Mouse (Mus musculus) cerebellum, postnatal 14 days (tissue): ENCODE results near the gene Fam126b.
"Not testable (repeated sequence)": the region's sequence is repeated elsewhere in the genome, so short reads cannot be mapped to it uniquely, and the experiment has no call there.

Source experiments
- DNase-seq, 2 experiments: peaks; one replicate each; pipeline ENCODE4 v3.0.0; 2021; ENCODE audit warnings: mixed read lengths in 2 of 2

Fam126b gene

DNA sequence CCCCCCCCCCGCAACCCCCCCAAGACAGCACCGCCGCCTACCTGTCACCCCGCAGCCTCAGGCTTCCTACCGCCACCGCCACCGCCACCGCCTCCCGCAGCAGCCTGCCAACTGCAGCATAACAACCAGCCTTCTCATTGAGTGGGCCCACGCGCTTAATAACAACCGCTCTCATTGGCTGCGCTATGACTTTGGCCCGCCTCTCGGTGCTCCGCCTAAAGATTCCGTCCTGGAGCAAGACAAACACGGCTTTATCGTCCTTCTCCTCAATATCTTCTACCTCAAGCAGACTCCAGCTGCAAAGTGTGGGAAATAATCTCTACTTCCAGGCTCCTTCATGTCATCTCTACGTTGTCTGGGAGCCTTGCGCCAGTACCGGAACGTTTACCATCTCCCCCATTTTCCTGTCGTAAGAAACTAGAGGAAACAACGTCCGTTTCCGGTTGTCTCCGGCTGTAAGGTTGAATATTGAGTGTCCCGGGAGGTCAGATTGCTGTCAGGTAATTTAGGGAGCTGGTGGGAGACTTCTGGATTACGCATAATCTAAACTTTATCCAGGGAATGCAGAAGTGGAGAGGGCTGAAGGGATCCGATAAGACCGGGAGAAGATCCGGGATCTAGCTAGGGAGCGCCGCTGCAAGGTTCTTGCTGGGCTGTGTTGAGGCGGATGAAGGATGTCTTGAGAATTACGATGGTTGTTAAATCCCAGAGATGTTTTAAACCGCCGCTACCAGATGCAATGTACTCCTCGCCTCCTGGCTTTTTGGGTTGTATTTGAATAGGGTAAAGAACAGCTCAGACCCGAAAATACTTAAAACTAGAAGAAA is at the start of gene Fam126b, which contains the start of gene Ndufb3:
Gene Fam126b, minus strand, starts transcription at position 153 of the 827 bp plus-strand sequence.
Gene Ndufb3, plus strand, starts transcription at position 214 of the 827 bp plus-strand sequence.
- peak; percentile 92 to 93 for DNase-seq

DNA sequence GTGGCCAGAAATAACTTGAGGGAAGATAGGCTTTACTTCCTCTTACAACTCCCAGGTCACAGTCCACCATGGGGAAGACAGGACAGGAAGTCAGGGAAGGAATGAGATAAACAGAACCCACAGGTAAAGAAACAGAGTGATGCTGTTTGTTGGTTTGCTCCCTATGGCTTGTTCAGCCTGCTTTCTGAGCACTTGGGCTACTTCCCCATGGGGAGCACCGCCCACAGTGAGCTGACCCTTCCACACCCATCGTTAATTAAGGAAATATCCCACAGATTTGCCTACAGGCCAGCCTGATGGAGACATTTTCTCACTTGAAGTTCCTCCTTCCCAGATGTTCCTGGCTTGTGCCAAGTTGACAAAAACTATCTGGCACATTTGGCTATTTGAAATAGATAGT is 42.7 kb upstream of the Fam126b start:
- DNase-seq: not testable (repeated sequence)

DNA sequence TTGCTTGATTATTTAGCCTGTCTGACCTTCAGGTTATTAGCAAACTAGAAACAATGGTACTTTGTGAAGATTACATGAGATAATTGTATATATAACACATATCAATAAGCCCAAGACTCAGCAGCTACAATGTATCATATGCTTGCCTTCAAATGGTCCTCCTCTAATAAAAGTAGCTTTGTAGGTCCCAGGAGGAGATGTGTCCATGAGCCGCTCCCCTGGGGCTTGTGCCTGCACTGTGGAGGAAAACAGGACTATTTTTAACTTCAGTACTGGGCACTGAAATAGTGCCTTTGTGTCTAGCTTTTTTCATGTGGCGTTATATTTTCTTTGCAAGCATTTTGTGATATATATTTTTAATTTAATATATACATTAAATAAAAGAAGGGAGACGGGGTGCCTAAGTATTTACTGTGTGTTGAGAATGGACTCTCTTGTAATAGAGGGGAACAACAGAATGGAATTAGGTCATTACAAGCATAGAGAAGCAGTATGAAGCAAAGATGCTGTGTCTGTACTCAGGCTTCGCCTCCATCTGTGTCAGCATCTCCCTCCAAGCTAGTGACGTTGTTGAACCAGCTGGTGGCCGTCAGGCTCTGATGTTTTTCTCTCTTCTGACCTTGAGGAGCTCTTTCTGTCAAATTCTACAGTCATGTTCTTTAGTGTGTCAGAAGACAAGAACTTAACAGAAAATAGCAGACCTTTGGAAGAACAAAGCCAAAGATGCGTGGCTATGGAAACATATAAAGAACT is 36.0 kb upstream of the Fam126b start:
- peak; percentile 43 to 53 for DNase-seq

DNA sequence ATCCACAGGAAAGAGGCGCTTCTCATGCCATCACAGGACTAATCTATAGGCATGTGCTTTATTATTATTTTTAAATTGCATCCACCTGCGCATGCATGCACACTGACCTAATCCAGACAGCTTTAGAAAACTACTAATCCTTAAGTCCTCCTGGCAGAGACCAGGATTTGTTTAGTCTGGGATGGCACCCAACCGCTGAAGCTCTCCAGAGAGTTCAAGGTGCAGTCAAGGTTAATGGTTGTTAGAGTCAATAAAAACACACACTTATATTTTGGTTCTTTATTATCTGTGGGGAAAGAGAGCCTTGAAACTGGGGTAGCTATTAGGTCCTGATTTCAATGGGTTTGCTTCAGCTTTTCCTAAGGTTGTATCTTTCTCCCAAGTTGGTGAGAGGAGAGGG is 35.1 kb upstream of the Fam126b start:
- DNase-seq: no peak

DNA sequence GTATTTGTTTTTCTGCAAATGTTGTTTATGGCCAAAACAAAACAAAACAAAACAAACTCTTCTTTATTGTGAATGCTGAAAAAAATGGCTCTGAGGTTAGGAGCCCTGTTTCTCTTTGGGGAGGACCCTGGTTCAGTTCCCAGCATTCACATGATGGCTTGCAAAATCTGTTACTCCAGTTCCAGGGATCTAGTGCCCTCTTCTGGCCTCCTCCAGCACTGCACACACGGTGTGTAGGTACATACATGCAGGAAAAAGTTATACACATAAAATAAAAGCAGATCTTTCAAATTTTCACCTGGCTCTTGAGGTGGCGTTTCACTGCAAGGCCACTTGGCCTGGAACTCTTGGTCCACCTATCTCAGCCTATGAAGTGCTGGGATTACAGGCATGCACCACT is 32.6 kb upstream of the Fam126b start:
- peak in 1 of 2 experiments; percentile 43 for DNase-seq

DNA sequence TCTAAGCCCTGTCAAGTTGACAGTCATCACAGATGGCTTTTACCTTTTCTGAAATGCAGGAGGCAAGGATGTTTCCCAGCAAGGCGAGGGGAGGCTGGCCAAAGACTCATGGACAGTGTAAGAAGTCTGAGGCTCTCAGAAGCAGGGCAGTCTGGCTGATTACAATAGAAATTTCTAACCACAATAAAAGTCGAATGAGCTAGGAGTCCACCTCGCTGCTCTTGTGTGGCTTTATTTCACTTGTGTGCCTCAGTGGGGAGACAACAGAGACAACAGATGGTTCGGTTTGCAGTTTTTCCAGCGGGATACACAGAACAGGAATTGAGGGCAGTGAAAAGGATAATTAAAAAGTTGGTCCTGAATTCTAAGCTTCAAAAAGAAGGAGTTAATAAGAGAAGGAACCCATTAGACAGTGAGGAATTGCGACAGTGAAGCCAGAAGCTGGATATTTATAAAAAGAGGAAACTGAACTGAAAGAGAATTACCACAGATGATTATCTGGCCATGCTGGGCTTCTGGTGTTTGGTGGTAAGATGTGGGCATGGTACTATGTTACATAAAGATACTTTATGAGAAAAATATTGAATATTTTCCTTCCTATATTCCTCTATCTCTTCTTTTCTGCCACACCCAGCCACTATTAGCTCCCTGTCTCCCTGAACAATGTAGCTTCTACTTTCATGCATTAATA is 32.0 kb upstream of the Fam126b start:
- DNase-seq: peak in 1 of 2 experiments; percentile 16

DNA sequence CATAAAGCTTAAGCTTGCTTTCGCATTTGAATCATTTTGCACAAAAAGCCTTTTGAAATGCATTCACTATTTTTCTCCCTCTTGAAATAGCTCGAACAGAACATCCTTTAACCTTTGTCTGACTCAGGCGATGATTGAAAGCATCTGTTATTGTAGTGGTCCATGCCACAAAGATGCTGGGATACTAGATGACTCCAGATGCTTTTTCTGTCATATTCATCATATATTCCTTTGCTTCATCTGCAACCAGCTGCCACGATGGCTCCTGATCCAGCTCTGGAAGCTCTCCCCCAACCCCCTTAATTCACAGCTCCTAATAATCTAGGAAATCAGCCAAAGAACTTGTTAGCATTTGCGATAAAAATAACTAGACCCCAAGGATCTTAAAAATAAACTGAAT is 31.0 kb upstream of the Fam126b start:
- DNase-seq: no peak

DNA sequence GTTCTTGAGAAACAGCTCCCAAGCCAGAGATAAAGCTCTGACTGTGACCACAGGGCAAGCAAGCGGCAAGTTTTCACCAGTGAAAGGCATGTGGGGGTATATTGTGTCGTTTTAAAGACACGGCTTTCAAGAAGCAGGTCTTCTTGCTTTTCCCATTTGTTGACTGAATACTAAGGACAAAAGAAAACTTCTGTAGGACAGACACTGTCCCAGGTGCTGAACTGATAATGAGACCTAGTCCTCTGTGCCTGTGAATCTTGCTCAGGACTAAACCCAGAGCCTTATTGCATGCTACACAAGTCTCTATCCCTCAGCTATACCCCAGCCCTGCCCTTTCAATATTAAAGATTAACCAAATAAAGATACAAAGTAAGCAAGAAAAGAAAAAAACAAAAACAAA is 30.1 kb upstream of the Fam126b start:
- DNase-seq: no peak

DNA sequence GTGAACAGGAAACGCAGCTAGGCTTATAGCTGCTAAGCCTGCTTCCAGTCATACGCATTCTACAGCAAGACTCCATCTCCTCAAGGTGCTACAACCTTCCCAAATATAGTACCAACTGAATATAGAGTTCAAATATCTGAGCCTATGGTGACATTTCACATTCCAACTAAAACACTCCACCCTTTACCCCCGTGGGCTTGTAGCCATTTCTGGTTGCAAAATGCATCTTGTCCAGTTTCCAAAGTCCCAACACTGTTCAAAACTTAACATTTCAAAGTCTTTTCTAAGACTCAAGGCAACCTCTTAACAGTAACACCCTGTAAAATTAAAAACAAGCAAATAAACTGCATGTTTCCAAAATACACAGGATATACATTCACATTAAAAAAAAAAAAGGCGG is 29.0 kb upstream of the Fam126b start:
- DNase-seq: no peak

DNA sequence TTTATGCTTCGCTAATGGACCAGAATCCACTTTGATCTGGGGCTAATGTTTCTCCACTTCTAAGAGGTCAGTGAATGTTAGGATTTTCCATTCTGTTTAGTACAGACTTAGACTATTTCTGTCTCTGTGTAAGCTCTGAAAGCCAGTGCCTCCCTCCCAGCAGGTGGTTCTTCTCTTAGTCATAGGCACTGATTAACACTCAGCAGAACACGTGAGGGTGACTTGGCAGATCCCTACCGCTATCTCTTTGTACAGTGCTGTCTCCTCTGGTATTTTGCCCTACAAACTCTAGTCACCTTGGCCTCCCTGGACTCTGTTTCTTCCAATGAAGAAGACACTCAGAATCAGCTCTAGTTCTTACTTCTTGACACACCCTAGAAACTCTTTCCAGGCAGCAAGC is 28.3 kb upstream of the Fam126b start:
- no peak for DNase-seq

DNA sequence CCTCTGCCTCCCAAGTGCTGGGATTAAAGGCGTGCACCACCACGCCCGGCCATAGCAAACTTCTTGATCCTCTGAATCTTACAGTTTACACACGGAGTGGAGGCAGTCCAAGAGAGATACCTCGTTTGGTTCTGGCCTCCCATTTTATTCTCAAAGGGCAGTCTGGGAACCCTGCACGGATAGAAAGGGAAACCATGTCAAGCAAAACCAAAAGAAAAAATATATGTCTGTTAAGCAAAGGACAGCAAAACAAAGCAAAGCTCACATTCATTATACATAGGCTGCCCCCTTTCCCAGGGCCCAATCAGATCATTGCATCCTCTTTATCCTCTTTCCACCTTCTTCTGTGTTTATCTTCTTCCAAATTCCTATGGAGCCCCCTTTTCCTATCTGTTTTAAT is 27.7 kb upstream of the Fam126b start:
- peak in 1 of 2 experiments; percentile 32 for DNase-seq

DNA sequence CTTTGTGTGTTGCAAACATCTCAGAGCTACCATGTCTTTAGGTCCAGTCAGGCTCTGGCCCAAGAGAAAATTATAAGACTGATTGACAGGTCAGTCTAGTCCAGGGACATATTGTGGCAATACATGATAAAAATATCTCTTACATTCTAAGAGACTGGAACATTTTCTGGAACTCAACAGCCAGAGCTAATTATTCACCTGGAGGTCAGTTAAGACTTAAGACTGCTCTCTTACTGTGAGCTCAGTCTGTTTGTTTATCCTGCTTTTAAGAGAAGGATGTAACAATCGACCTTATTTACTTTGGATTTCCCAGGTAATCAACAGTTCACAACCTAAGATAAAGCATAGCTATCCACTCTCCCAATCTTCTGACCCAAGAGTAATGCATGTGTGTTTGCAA is 24.5 kb upstream of the Fam126b start:
- no peak for DNase-seq

DNA sequence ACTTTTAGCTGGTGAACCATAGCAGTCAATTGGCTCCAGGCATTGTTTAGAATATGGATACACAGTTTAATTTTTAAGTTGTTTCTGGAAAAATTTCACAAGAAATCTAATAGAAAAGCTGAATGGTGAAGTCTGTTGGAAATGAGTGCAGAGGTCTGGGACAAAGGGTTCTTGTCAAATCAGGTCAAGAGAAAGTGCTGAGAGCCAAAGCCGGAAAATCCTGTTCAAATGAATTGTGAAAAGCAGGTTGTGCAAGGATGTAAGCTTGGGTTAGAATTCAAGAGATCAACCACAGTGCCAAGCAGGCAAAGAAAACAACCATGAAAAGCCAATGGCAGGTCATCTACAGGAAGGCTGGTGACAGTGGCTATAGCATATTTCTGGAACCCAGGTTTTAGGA is 24.0 kb upstream of the Fam126b start:
- DNase-seq: no peak

DNA sequence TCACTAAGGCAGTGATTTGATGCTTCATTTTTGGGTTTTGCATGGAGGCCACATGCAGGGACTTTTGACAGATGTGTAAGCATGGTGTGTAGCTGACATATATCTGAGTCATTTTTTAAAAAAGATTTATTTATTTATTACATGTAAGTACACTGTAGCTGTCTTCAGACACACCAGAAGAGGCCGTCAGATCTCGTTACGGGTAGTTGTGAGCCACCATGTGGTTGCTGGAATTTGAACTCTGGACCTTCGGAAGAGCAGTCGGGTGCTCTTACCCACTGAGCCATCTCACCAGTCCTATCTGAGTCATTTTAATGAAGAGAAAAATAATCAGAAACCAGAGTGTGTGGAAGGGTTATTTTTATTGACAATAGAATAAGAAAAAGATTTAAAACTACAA is 23.5 kb upstream of the Fam126b start:
- DNase-seq: not testable (repeated sequence)

DNA sequence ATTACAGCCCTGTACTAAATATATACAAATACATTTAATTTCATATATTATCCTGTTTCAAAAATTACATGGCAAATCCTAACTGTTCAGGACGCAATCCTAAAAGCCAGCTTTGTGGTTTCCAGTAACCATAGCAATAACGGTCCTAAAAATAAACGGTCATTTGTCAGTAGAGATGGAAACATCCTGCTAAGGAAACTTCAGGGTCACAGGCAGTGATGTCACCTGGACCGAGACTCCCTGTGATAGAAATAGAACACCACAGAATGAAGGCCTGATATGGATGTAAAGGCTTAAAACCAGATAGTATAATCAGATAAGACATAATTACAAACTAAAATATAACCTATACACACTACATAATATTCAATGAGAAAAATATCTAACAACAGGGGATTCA is 17.6 kb upstream of the Fam126b start:
- no peak for DNase-seq

DNA sequence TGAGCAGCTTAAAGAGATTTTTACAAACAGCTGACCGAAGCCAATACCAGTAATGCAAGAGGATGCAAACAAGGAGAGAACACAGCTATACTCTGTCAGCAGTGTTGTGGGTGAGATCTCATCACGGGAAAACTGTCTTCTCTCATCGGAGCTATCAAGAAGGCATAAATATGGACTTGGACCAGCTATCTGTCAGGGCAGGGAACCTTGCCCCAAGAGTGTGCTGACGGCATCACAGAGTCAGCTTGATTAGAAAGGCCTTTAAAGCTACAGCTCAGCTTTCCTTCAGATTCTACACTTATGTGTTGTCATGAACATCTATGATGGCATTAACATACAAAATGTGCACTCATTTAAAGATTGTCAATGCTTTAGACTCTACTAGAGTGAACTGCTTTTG is 16.6 kb upstream of the Fam126b start:
- DNase-seq: no peak

DNA sequence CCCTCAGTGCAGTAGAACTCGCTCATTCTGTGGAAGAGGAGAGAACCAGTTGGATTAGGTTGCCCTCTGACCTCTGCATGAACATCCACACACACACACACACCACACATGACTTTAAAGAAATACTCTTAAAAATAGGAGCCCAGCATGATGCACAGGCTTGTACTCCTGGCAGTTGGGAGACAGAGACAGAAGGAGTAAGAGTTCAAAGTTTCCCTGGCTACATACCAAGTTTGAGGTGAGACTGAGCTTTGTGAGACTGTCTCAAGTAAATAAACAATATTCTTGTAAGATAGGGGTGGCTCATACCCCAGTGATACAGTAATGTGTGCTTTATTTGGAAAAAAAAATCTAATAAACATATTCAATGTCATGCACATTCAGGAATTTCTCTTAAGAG is 1.4 kb upstream of the Fam126b start:
- DNase-seq: no peak

DNA sequence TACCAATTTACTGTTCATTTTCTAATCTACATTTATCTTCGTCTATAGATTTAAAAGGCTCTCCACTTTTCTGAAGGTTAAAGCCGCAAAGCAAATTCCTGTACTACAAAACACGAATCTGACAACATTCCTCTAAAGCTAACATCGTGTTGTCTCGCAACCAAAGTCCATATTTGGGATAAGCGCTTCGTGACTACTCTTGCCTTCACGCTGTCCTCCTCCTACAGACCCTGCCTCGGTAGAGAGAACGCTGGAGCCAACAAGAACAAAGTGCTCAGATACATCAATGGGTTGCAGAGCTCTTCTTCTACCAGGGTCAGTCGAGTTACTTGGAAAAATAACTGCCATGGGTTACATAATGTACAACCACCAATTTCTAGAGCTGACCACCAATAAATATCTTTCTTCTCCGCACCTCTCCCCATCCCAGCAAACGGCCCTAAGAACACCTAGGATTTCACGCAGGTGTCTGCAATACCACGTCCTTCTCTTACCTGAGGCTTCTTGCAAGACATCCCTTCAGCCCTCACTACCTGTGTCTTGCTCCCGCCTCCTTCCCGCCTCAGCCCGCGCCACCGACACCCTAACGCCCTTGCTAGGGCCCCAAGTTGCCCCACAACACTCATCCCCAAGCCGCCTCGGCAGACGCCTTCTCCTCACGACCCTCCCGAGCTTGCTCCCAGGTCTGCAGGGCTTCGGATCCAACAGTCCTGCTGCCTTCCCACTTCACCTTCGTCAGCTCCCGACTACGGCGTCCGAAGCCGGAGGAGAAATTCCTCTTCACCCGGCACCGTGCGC is 551 bp downstream of the Fam126b start:
- DNase-seq: peak in 1 of 2 experiments; percentile 14

DNA sequence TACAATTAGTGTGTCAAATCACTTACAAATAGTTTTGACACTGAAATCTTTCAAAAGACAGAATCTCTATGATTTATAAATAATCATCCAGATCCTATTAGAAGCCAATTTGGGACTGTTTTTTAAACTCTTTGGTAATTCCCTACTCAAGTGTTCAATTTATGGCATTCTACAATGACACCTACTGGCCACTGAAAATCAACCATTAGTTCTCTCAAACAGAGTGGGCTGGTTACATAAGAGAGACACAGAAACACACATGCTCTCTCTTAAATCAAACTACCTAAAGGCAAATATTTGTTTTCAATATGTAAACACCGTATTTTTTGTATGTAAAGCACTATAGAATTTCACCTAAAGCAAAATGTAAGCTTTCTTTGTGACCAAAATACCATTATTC is 1.9 kb downstream of the Fam126b start:
- peak in 1 of 2 experiments; percentile 35 for DNase-seq

DNA sequence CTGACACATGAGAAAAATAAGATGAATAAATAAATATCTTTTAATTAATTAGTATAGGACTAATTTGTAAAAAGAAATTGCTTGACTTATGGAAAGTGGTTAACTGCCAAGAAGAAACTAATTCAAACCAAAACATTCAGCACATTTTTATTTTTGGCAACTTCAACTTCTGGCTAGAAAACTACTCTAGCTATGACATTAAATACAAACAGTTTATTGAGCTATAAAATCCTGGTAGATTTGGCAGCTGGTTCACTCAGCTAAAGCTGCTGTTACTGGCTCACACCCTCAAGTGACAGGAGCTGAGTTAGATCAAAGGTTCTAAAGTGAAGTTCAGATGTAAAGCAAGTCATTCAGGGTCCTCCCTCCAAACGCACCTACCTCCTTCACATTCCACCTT is 3.5 kb downstream of the Fam126b start:
- DNase-seq: no peak

DNA sequence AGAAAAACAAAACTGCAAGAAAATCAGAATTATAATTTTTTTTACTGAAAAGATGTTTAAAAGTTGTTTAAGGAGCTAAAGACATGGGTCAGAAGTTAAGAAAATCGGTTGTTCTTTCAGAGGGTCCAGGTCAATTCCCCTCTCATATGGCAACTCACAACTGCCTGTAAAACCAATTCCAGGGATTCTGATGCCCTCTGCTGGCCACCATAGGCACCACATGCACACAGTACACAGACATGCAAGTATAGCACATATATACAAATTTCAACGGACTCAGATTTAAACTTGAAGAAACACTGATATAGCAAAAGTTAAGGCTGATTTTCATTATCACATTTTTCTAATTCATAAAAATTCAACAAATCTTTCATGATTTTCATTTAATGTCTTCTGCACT is 6.9 kb downstream of the Fam126b start:
- DNase-seq: peak; percentile 30 to 57

DNA sequence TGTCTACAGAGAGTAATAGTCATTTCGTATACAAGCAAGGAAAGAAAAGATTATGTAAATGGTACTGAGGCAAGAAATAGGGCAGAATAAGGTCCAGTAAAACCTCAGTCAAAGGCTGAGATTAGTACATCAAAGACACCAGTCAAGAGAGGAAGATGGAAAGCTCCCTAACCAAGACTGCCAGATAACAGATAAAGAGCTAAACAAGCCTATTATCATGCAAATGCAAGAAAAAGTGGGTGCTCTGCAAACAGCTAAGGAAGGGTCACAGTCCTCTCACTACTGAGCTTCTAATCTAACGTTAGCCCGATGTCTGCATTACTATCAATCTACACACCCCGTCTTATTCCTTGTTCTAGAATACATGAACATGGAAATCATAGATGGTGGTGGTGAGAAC is 15.7 kb downstream of the Fam126b start:
- DNase-seq: no peak
